Mouse (Mus musculus) spleen, embryonic (tissue): ENCODE results near the gene Usp8.

Source experiments
- CTCF ChIA-PET: fragments of 350-600 bp; sonication (Branson Sonifier 250); formaldehyde crosslinking; loops from one replicate; lab custom pipeline; 2022; lab: Charles Lee

Usp8 gene

GRCm38 (mm10) chr2:126735339-126736073 lies 28.4 kb downstream of the Usp8 start:
- CTCF ChIA-PET, result interaction anchor here (0.6 kb wide), 1 partner anchor 12 kb away, joined by 5 read pairs; no protein-coding TSS in a partner anchor

- CTCF ChIA-PET, result interaction anchor here (0.5 kb wide), 1 partner anchor 172 kb away, joined by 5 read pairs; no protein-coding TSS in a partner anchor
Observed at GRCm38 (mm10) chr2:126740314-126740713, 33.2 kb downstream of the Usp8 start.

- CTCF ChIA-PET, result no interaction called here
Observed at GRCm38 (mm10) chr2:126743389-126743788, 36.3 kb downstream of the Usp8 start.

- CTCF ChIA-PET, result no interaction called here
Observed at GRCm38 (mm10) chr2:126755664-126756063, 48.5 kb downstream of the Usp8 start.

- CTCF ChIA-PET, result no interaction called here
Observed at GRCm38 (mm10) chr2:126759351-126759750, 52.2 kb downstream of the Usp8 start.

- CTCF ChIA-PET, result no interaction called here
Observed at GRCm38 (mm10) chr2:126765867-126766582, 58.9 kb downstream of the Usp8 start.

GRCm38 (mm10) chr2:126767599-126767998 lies 60.5 kb downstream of the Usp8 start:
- CTCF ChIA-PET, result no interaction called here

- CTCF ChIA-PET, result interaction anchor here (0.7 kb wide), 1 partner anchor 8 kb away, joined by 3 read pairs; no protein-coding TSS in a partner anchor
Observed at GRCm38 (mm10) chr2:126768194-126768593, 61.1 kb downstream of the Usp8 start.

- CTCF ChIA-PET, result no interaction called here
Observed at GRCm38 (mm10) chr2:126769431-126770181, 62.5 kb downstream of the Usp8 start.

- CTCF ChIA-PET, result no interaction called here
Observed at GRCm38 (mm10) chr2:126772217-126772616, 65.1 kb downstream of the Usp8 start.

GRCm38 (mm10) chr2:126775951-126776350 lies 68.8 kb downstream of the Usp8 start:
- CTCF ChIA-PET, result interaction anchor here (0.7 kb wide), 1 partner anchor 420 kb away, joined by 3 read pairs; no protein-coding TSS in a partner anchor

GRCm38 (mm10) chr2:126776416-126776815 lies 69.3 kb downstream of the Usp8 start:
- CTCF ChIA-PET, result interaction anchor here (0.7 kb wide), 1 partner anchor 419 kb away, joined by 3 read pairs; no protein-coding TSS in a partner anchor

GRCm38 (mm10) chr2:126778806-126779205 lies 71.7 kb downstream of the Usp8 start:
- CTCF ChIA-PET, result no interaction called here

GRCm38 (mm10) chr2:126780286-126780685 lies 73.2 kb downstream of the Usp8 start:
- CTCF ChIA-PET, result no interaction called here

GRCm38 (mm10) chr2:126781478-126781877 lies 74.3 kb downstream of the Usp8 start:
- CTCF ChIA-PET, result no interaction called here

GRCm38 (mm10) chr2:126782433-126782832 lies 75.3 kb downstream of the Usp8 start:
- CTCF ChIA-PET, result no interaction called here

- CTCF ChIA-PET, result no interaction called here
Observed at GRCm38 (mm10) chr2:126783370-126783769, 76.2 kb downstream of the Usp8 start, which contains the start of gene Usp50. Gene Usp50 (minus strand): TSS chr2:126783470.

GRCm38 (mm10) chr2:126787721-126788342 lies 80.7 kb downstream of the Usp8 start:
- CTCF ChIA-PET, result no interaction called here

GRCm38 (mm10) chr2:126792611-126793010 lies 85.5 kb downstream of the Usp8 start:
- CTCF ChIA-PET, result no interaction called here

- CTCF ChIA-PET, result no interaction called here
Observed at GRCm38 (mm10) chr2:126795708-126796107, 88.6 kb downstream of the Usp8 start.

- CTCF ChIA-PET, result no interaction called here
Observed at GRCm38 (mm10) chr2:126798455-126798854, 91.3 kb downstream of the Usp8 start.
